Mouse (Mus musculus) lung, postnatal 0 days (tissue): Measurements from ENCODE around the gene Heyl. TPM values are rescaled to one million over a fixed set of nuclear protein-coding genes. Genes with fewer than 3 reads are reported as not detected.
"Not testable (repeated sequence)": the region's sequence is repeated elsewhere in the genome, so short reads cannot be mapped to it uniquely, and the experiment has no call there.

Experiments
- ATAC-seq: fragments of 200-750 bp; cut with Nextera tagmentation; 2 replicates; pipeline ENCODE4 v1.8.0; 2017; ENCODE audit warnings: moderate library complexity
- DNase-seq: peaks from one replicate; pipeline ENCODE4 v3.0.0-alpha.2; 2016; ENCODE audit warnings: low spot score
- H3K27ac ChIP-seq: fragments of 300-500 bp; sonication (generic); 2 replicates; pipeline ENCODE4 v1.5.1; 2014; ENCODE audit warnings: antibody characterized with exemption, mild to moderate bottlenecking, low read length, mixed read lengths
- H3K27me3 ChIP-seq: fragments of 300-500 bp; sonication (generic); replicated peaks from 2 replicates; pipeline ENCODE4 v1.6.1; 2014; ENCODE audit warnings: low read length, mixed read lengths; ENCODE audit not compliant: insufficient read depth
- H3K36me3 ChIP-seq: fragments of 300-500 bp; sonication (generic); 2 replicates; pipeline ENCODE4 v1.6.1; 2014; ENCODE audit warnings: low read length, mixed read lengths; ENCODE audit not compliant: insufficient read depth
- H3K4me1 ChIP-seq: fragments of 300-500 bp; sonication (generic); 2 replicates; pipeline ENCODE4 v1.6.1; 2014; ENCODE audit warnings: antibody characterized with exemption, low read depth, low read length, mixed read lengths; ENCODE audit not compliant: insufficient read depth
- H3K4me2 ChIP-seq: fragments of 300-500 bp; sonication (generic); replicated peaks from 2 replicates; pipeline ENCODE4 v1.6.1; 2014; ENCODE audit warnings: low read depth, mild to moderate bottlenecking, low read length, moderate library complexity, mixed read lengths
- H3K4me3 ChIP-seq: fragments of 300-500 bp; sonication (generic); 2 replicates; pipeline ENCODE4 v1.5.1; 2014; ENCODE audit warnings: low read depth, low read length
- H3K9ac ChIP-seq: fragments of 300-500 bp; sonication (generic); replicated peaks from 2 replicates; pipeline ENCODE4 v1.6.1; 2014; ENCODE audit warnings: low read depth, mild to moderate bottlenecking
- H3K9me3 ChIP-seq: fragments of 300-500 bp; sonication (generic); 2 replicates; pipeline ENCODE4 v1.6.1; 2016; ENCODE audit warnings: low read length, mixed read lengths
- CTCF ChIP-seq: IDR thresholded peaks from 2 replicates; pipeline ENCODE4 v1.5.1; 2016; ENCODE audit warnings: antibody characterized with exemption, mild to moderate bottlenecking
- EP300 ChIP-seq: IDR thresholded peaks from 2 replicates; pipeline ENCODE4 v1.6.1; 2016; ENCODE audit warnings: antibody characterized with exemption, mild to moderate bottlenecking, control low read depth
- WGBS: fragments of 180-500 bp; shearing (Covaris S2); extraction: QIAGEN DNeasy Blood & Tissue Kit; methylation state at CpG from one replicate; pipeline ENCODE4 v1.1.7; 2014; 5-methylcytosine and 5-hydroxymethylcytosine counted together
- polyA plus RNA-seq: library from polyadenylated mRNA; unstranded; fragments of >200 nt; fragmentation: Nextera tagmentation; extraction: Ambion mirVana; gene quantifications from 2 replicates; pipeline ENCODE4 v1.2.1, GENCODE M21; 2015

Gene Heyl
- polyA plus RNA-seq, 1 experiment from 2014 or later: 23.6 TPM

DNA sequence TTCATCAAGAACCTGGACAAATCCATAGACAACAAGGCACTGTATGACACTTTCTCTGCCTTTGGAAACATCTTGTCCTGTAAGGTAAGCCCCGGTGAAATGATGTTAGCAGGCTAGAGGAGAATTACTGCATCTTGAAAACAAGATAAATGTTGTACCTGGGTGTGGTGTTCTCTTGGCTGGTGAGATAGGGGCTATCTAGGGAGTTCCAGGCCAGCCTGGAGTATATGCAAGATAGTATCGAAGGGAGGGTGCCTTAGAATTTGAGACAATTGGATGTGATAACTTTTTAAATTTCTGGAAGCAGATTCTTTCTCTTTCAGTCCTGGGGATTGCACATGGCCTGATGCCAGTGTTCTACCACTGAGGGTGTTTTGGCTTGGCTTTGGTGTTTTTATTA lies 53.4 kb downstream of the Heyl start:
- Histone ChIP-seq H3K9me3 (no peaks in the 10 kb centered on the region), H3K27me3 (no peaks in the 10 kb centered on the region), H3K4me2 (no peak overlapping the region), H3K4me1 (peaks cover 13% of the 10 kb centered on the region; the same call in 1 of the 2 replicates), H3K9ac (no peak overlapping the region), H3K36me3 (peaks cover 7% of the 10 kb centered on the region; the same call in 1 of the 2 replicates), H3K4me3 (no peak overlapping the region), H3K27ac (no peak overlapping the region)
- DNase-seq (no peak), ATAC-seq (no peak)
- 94% methylated on average over 2 of the region's 2 CpGs for WGBS
- TF ChIP-seq EP300 (no peak), CTCF (no peak)

DNA sequence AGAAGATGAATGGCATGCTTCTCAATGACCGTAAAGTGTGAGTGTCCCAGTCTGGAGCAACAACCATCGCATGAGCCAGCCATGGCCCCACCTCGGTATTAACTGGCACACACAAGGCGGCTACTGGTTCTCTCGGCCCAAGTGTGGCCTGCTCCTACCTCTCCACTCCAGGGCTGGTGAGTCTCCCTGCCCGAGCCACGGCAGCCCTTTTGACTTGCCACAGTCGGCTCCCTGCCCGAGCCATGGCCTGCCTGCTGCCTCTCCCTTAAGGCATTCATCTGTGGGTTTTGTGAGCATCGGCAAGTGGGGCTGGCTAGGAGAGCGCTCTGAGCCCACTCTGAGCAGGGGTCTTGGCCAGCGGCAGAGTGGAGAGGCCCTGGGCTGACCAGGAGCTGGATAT lies 55.7 kb downstream of the Heyl start:
- DNase-seq (no peak), ATAC-seq (no peak)
- Histone ChIP-seq H3K27ac (no peak overlapping the region), H3K36me3 (peaks cover 17% of the 10 kb centered on the region; the same call in 1 of the 2 replicates), H3K4me2 (no peak overlapping the region), H3K4me1 (peaks cover 9% of the 10 kb centered on the region; the same call in 1 of the 2 replicates), H3K4me3 (no peak overlapping the region), H3K9me3 (no peaks in the 10 kb centered on the region), H3K9ac (no peak overlapping the region), H3K27me3 (no peaks in the 10 kb centered on the region)
- TF ChIP-seq EP300: no peak
- TF ChIP-seq CTCF: no peak
- WGBS: 91% methylated on average over 12 of the region's 12 CpGs

DNA sequence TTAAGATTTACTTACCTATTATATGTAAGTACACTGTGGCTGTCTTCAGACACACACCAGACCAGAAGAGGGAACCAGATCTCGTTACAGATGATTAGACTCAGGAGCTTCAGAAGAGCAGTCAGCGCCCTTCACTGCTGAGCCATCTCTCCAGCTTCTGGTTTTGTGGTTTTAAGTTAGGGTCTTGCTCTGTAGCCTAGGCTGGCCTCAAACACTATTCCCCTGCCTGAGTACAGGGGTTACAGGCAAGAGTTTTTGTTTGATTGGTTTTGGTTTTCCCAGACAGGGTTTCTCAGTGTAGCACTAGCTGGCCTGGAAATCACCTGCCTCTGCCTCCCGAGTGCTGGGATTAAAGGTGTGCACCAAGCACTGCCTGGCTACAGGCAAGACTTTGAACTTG lies 59.0 kb downstream of the Heyl start:
- Histone ChIP-seq H3K4me1 (no peaks in the 10 kb centered on the region), H3K36me3 (peaks cover 30% of the 10 kb centered on the region; the same call in 1 of the 2 replicates), H3K27ac (no peak overlapping the region), H3K9me3 (no peaks in the 10 kb centered on the region), H3K4me3 (no peak overlapping the region), H3K27me3 (no peaks in the 10 kb centered on the region), H3K9ac (no peak overlapping the region), H3K4me2 (no peak overlapping the region)
- no peak for DNase-seq
- TF ChIP-seq EP300 (no peak), CTCF (no peak)
- ATAC-seq: no peak
- WGBS: 93% methylated on average over 3 of the region's 3 CpGs

DNA sequence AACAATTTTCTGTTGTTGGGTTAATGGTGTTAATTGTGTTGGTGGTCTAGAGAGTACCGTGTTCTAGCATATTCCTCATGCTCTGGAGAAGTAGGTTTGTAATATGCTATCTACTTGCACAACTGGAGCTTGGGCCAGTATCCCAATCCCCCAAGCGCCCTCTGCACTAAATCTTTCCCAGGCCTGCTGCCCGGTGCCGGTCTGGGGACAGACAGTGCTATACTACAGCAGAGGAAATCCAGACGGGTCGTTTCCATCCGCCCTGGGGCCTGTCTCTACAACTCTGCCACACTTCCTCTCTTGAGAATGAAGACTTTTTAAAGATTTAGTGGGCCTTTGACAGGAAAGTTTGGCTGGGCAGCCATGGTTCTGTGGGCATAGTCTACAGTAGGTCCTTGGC lies 59.6 kb downstream of the Heyl start:
- Histone ChIP-seq H3K9me3 (no peaks in the 10 kb centered on the region), H3K27me3 (no peaks in the 10 kb centered on the region), H3K36me3 (peaks cover 30% of the 10 kb centered on the region; the same call in 1 of the 2 replicates), H3K9ac (no peak overlapping the region), H3K4me3 (no peak overlapping the region), H3K27ac (no peak overlapping the region), H3K4me1 (no peaks in the 10 kb centered on the region), H3K4me2 (no peak overlapping the region)
- TF ChIP-seq EP300 (no peak), CTCF (no peak)
- 91% methylated on average over 5 of the region's 7 CpGs for WGBS
- ATAC-seq (no peak), DNase-seq (no peak)

DNA sequence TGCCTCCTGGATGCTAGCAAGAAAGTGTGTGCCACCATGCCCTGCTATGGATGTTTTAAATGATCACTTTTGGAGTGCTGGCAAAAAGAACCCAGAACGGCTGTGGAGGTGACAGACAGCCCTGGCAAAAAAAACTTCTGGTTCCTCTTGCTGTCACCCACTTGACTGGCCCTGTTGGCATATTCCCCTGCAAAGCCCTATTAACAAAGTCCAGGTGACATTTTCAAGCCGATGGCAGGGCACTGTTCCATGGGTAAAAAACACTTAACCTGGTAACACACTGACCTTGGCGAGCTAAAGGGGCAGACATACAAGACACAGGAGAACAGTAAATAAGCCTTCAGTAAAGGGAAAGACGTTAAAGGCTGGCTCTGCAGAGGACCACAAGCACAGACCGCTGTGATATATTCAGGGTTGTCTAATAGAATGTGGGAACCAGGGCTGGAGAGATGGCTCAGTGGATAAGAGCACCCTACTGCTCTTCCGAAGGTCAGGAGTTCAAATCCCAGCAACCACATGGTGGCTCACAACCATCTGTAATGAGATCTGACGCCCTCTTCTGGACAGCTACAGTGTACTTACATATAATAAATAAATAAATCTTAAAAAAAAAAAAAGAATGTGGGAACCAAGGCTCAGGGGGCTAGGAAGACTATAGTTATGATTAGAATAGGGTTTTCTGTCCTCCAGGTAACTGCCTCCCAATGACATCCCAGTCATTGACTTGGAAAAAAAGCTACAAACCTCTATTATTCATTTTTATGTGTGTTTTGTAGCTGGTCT lies 60.5 kb downstream of the Heyl start:
- Histone ChIP-seq H3K4me1 (no peaks in the 10 kb centered on the region), H3K9me3 (no peaks in the 10 kb centered on the region), H3K9ac (no peak overlapping the region), H3K27me3 (no peaks in the 10 kb centered on the region), H3K36me3 (peaks cover 30% of the 10 kb centered on the region; the same call in 1 of the 2 replicates), H3K27ac (no peak overlapping the region), H3K4me2 (no peak overlapping the region), H3K4me3 (no peak overlapping the region)
- DNase-seq (no peak), ATAC-seq (no peak)
- TF ChIP-seq CTCF (no peak), EP300 (no peak)
- WGBS: 74% methylated on average over 7 of the region's 7 CpGs

DNA sequence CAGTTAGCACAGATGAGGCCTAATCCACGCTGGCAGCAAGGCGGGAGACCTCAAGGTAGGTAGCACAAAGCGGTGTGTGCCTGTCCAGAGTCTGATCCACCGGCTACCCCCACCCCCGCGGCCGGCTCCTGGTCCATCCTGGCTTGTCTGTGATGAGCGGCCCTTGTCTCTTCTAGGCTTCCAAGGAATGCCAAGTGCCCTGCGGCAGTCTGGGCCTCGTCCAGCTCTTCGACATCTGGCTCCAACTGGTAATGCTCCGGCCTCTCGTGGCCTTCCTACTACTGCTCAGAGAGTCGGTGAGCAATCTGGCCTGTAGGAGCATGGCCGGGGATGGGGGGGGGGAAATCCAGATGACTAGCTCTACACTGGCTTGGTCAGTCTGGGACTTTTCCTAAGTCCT lies 61.7 kb downstream of the Heyl start:
- DNase-seq, H3K27ac ChIP-seq, H3K9ac ChIP-seq, ATAC-seq, H3K9me3 ChIP-seq, H3K4me2 ChIP-seq, H3K4me1 ChIP-seq, H3K27me3 ChIP-seq, H3K4me3 ChIP-seq: not testable (repeated sequence)
- H3K36me3 ChIP-seq: peaks cover 30% of the 10 kb centered on the region; the same call in 1 of the 2 replicates
- 86% methylated on average over 15 of the region's 15 CpGs for WGBS
